ENCODE assay signal across 14 mouse cellular contexts in genomic region chr9:57775026-57775425, GRCm38 (mm10). TPM values are rescaled to one million over a fixed set of nuclear protein-coding genes. Genes with fewer than 3 reads are reported as not detected.
DNase-seq lines count a peak whose midpoint lies in the region; ATAC-seq lines count a peak whose summit lies in the region.
"Had no signal": no experiment of that assay in that cellular context is flagged by ENCODE, and none has a peak within 500 bp of the region (broad histone marks: within the 10 kb centered on the region; RNA-seq: fewer than 3 reads in every experiment).

No protein-coding gene starts in this region.

- DNase-seq in liver, result no peak
- peak; percentile 41 to 72 for DNase-seq in frontal cortex, postnatal 10 days (ENCODE audit: low spot score in 2 of 2)
- peak; percentile 40 to 65 for DNase-seq in left cerebral cortex, postnatal 10 days (ENCODE audit: extremely low spot score in 1 of 2, low spot score in 2 of 2)
- DNase-seq in telencephalon, adult 2 months (ENCODE audit: low read depth, low spot score), result peak; percentile 80
- DNase-seq in thymus, postnatal 14 days, result no peak
- DNase-seq in urinary bladder, postnatal 14 days (ENCODE audit: low spot score), result no peak
- DNase-seq: adrenal gland, postnatal 14 days; cerebellum, adult 9-11 months; lung, embryonic 14.5 days had no signal

- no peaks in the 10 kb centered on the region for H3K27me3 ChIP-seq in liver, embryonic 15.5 days
- H3K27me3 ChIP-seq: heart, embryonic 15.5 days; hindbrain, embryonic 12.5 days; neural tube, embryonic 12.5 days had no signal

- H3K4me3 ChIP-seq in liver, embryonic 15.5 days (replicated peaks), result no peak overlapping the region
- H3K4me3 ChIP-seq: heart, embryonic 15.5 days; hindbrain, embryonic 12.5 days; neural tube, embryonic 12.5 days had no signal

- no peak overlapping the region for H3K4me2 ChIP-seq in liver, embryonic 15.5 days
- H3K4me2 ChIP-seq: heart, embryonic 15.5 days; hindbrain, embryonic 12.5 days; lung, embryonic 14.5 days; neural tube, embryonic 12.5 days had no signal

- intact Hi-C loops in left cerebral cortex, postnatal 10 days (cut with DNase I), result loop anchor here (5.0 kb wide), 1 partner anchor 127 kb away; no protein-coding TSS in a partner anchor

- peaks cover 59% of the 10 kb centered on the region for H3K4me1 ChIP-seq in liver, embryonic 15.5 days (replicated peaks)
- H3K4me1 ChIP-seq: hindbrain, embryonic 12.5 days; neural tube, embryonic 12.5 days had no signal

- no peaks in the 10 kb centered on the region for H3K36me3 ChIP-seq in liver, embryonic 15.5 days (replicated peaks)
- H3K36me3 ChIP-seq: heart, embryonic 15.5 days; hindbrain, embryonic 12.5 days; neural tube, embryonic 12.5 days had no signal

- H3K9ac ChIP-seq in liver, embryonic 15.5 days, result no peak overlapping the region
- H3K9ac ChIP-seq: heart, embryonic 15.5 days; hindbrain, embryonic 12.5 days; lung, embryonic 14.5 days; neural tube, embryonic 12.5 days had no signal

- ATAC-seq in liver, embryonic 15.5 days (ENCODE audit: insufficient read depth), result no peak
- ATAC-seq: forebrain, embryonic 16.5 days had no signal

- H3K27ac ChIP-seq in liver, embryonic 15.5 days (replicated peaks), result peak overlapping the region; percentile 46; the same call in 1 of the 2 replicates
- H3K27ac ChIP-seq: heart, embryonic 15.5 days; hindbrain, embryonic 12.5 days; neural tube, embryonic 12.5 days had no signal

- no peaks in the 10 kb centered on the region for H3K9me3 ChIP-seq in liver, embryonic 15.5 days (replicated peaks)
- H3K9me3 ChIP-seq: heart, embryonic 15.5 days; hindbrain, embryonic 12.5 days; neural tube, embryonic 12.5 days had no signal

- whole genome bisulfite sequencing in liver, embryonic 15.5 days (ENCODE audit: insufficient replicate concordance), result 52% methylated on average over 5 of the region's 5 CpGs

RNA-seq across cellular contexts. Expression of gene Clk3, which starts 9.4 kb away (rescaled TPM):
- 105 and 129 TPM in 2 replicates for polyA plus RNA-seq in liver, embryonic 15.5 days (2015; fragmentation: Nextera tagmentation; extraction: Ambion mirVana)
- total RNA-seq in left cerebral cortex, postnatal 10 days (2021), result 10 to 100 TPM; 69.6 to 88.0 TPM

Comparison
In these comparisons a context has a peak if more than half of its experiments do, and no peak if none do; other contexts are left out.
1. DNase-seq: peak in frontal cortex, postnatal 10 days (2 of 2), left cerebral cortex, postnatal 10 days (2 of 2) and telencephalon, adult 2 months (single experiment); none in liver (single experiment), thymus, postnatal 14 days (single experiment) and urinary bladder, postnatal 14 days (single experiment).